Mouse (Mus musculus): ENCODE data around the gene Fcgrt.

DNA sequence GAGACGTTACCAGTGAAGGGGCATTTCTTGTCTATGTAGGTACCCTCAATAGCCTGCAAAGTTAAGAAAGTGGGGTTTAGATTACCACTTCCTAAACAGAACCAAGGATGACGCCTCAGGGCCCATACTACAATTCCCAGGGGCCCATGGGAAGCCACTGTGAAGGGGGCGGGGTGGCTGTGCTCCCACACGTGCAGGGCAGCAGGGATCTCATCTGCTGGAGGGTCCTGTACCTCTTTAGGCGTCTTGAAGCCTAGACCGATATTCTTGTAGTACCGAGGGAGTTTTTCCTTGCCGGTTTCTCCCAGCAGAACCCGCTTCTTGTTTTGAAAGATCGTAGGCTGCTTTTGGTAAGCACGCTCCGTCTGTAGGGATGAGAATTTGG is 19.5 kb upstream of the Fcgrt start:
- TF ChIP-seq CTCF (IDR thresholded peaks at IDR 0.05) (no peak), EP300 (IDR thresholded peaks at IDR 0.05) (no peak)
